Mouse (Mus musculus): ENCODE results near the gene Gm27021. TPM values are rescaled to one million over a fixed set of nuclear protein-coding genes. Genes with fewer than 3 reads are reported as not detected.

Gm27021 gene
- polyA plus RNA-seq, 1 experiment, result not detected

DNA sequence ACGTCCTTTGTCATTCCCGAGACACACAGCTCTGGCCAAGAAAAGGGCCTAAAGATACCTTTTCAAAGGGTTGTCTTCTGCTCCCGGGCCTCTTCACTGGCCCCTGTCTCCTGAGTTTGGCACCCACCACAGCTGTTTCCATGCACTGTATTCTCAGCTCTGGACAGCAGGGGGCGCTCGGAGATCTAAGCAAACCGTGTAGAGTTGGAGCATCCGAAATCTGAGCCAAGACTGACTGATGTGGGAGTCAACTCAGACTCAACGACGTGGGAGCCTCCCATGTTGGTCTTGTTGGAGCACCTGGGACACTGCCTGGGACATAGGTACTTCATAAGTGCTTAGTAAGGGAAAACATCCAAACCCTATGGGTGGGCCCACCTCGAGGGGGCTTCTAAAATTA lies 10.6 kb upstream of the Gm27021 start:
- TF ChIP-seq CTCF (IDR thresholded peaks at IDR 0.05; ENCODE audit: borderline replicate concordance, insufficient read depth, low read length), result peak; percentile 75
- TF ChIP-seq POLR2A (IDR thresholded peaks at IDR 0.05; ENCODE audit: low read depth, low read length), result no peak
- H3K4me1 ChIP-seq (ENCODE audit: control insufficient read depth, insufficient read depth, low read length), result no peaks in the 10 kb centered on the region
- no peak overlapping the region for H3K27ac ChIP-seq (ENCODE audit: insufficient read depth, low read length)
- H3K4me3 ChIP-seq (ENCODE audit: insufficient read depth, low read length), result no peak overlapping the region

DNA sequence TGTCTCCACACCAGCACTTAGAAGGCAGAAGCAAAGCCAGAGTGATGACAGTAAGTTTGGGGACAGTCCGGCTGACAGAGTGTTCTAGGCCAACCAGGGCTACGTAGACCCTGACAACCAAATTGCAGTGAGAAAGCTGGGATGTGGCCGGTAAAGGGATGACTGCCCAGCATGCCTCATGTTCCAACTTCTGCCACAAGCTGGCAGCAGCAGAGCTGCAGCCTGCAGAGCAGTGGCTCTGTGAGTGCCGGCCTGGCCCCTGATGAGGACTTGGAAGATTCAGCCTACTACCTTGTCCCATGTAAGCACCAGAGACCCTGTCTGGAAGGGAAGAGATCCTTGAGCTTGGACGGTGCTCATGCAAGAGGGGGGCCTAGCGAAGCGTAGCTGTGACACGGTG lies 7.8 kb upstream of the Gm27021 start:
- H3K27ac ChIP-seq (ENCODE audit: insufficient read depth, low read length), result no peak overlapping the region
- TF ChIP-seq POLR2A (IDR thresholded peaks at IDR 0.05; ENCODE audit: low read depth, low read length), result no peak
- TF ChIP-seq CTCF (IDR thresholded peaks at IDR 0.05; ENCODE audit: borderline replicate concordance, insufficient read depth, low read length), result no peak
- H3K4me1 ChIP-seq (ENCODE audit: control insufficient read depth, insufficient read depth, low read length), result no peaks in the 10 kb centered on the region
- no peak overlapping the region for H3K4me3 ChIP-seq (ENCODE audit: insufficient read depth, low read length)

DNA sequence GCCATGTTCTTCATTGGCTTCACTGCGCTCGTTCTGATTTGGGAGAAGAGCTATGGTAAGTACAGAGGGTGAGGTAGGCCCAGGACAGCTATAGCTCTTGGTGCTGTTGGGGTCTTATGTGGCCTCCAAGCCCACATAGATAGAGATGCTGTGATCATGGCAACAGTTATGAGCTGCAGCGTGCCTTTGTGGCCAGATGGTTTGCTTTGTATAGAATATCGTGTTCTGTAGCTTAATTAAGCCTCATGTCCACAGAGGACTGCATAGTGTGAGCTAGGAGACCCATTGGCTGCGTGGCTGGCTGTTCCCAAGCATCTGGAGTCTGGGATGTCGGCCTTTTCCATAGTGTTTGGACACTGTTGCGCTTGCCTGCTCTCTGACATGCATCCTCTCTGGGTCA lies 5.4 kb upstream of the Gm27021 start:
- no peak overlapping the region for H3K27ac ChIP-seq (ENCODE audit: insufficient read depth, low read length)
- no peak overlapping the region for H3K4me3 ChIP-seq (ENCODE audit: insufficient read depth, low read length)
- H3K4me1 ChIP-seq (ENCODE audit: control insufficient read depth, insufficient read depth, low read length), result no peaks in the 10 kb centered on the region
- TF ChIP-seq POLR2A (IDR thresholded peaks at IDR 0.05; ENCODE audit: low read depth, low read length) (no peak), CTCF (IDR thresholded peaks at IDR 0.05; ENCODE audit: borderline replicate concordance, insufficient read depth, low read length) (no peak)

DNA sequence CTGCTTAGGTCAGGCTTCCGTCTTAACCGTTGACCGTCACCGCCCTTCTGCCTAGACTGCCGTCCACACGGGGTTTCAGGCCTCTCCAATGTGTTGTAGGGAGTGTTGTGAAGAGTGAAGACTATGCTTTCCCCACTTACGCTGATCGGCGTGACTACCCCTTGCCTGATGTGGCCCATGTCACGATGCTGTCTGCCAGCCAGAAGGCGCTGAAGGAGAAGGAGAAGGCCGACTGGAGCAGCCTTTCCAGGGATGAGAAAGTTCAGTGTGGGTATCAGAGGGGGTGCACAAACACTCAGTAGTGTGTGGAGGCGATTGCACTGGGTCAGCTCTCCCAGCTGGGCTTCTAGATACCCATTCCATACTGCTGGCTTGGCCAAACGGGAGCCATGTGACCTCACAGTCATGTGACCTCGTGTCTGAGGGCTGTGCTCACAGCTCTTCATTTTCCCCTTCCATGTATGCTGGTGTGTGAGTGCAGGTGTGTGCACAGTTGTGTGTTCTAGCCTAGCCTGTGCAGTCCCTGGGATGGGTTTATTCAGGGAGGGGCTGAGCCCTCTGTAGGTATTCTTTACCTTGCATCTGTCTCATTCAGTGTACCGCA lies 4.8 kb upstream of the Gm27021 start:
- no peak overlapping the region for H3K4me3 ChIP-seq (ENCODE audit: insufficient read depth, low read length)
- TF ChIP-seq CTCF (IDR thresholded peaks at IDR 0.05; ENCODE audit: borderline replicate concordance, insufficient read depth, low read length) (no peak), POLR2A (IDR thresholded peaks at IDR 0.05; ENCODE audit: low read depth, low read length) (no peak)
- H3K4me1 ChIP-seq (ENCODE audit: control insufficient read depth, insufficient read depth, low read length), result no peaks in the 10 kb centered on the region
- H3K27ac ChIP-seq (ENCODE audit: insufficient read depth, low read length), result no peak overlapping the region

DNA sequence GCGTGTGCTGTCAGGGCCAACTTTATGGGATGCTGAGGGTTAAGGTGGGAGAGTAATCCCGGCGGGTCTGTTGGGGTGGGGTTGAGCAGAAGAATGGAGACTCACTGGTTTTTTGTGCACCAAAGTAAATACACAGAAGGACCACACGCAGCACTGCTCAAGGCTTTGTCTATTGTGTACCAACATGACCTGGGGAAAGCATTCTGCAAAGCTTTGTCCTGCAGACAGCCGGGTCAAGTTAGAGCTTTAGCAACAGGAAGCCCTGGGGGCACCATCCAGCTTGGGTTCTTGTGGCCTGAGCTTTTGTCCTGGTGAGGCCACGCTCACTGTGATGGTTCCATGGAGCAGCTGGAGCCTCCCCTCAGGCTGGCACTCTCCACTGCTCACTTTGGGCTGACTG lies 3.9 kb upstream of the Gm27021 start:
- Histone ChIP-seq H3K4me3 (ENCODE audit: insufficient read depth, low read length) (no peak overlapping the region), H3K27ac (ENCODE audit: insufficient read depth, low read length) (no peak overlapping the region), H3K4me1 (ENCODE audit: control insufficient read depth, insufficient read depth, low read length) (no peaks in the 10 kb centered on the region)
- TF ChIP-seq CTCF (IDR thresholded peaks at IDR 0.05; ENCODE audit: borderline replicate concordance, insufficient read depth, low read length), result no peak
- TF ChIP-seq POLR2A (IDR thresholded peaks at IDR 0.05; ENCODE audit: low read depth, low read length), result no peak

DNA sequence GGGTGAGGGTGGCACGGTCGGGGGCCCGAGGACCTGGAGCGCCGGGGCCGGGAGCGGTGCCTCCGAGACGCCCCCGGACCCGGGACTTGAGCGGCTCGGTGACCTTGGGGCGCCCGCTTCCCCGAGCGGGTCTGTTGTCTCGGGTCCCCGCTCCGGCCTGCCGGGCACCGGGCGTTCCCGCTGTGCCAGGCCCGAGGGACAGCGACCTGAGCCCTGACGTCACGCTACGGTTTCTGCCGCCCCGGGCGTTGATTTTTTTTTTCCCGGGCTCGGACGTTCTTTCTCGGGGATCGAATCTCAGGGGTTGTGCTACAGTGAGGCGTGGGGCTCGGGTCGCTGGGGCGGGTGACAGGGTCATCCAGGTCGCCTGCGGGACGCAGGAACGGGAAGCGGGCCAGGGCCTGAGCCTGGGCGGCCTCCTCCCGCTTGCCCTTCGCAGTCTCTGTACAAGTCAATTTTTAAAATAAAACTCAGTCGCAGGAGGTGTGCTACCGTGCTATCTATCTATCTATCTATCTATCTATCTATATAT lies 561 bp upstream of the Gm27021 start, which contains the start of gene Emc8:
Emc8 (minus strand) TSS at position 200 of the 532 bp plus-strand sequence.
- TF ChIP-seq POLR2A (IDR thresholded peaks at IDR 0.05; ENCODE audit: low read depth, low read length) (no peak), CTCF (IDR thresholded peaks at IDR 0.05; ENCODE audit: borderline replicate concordance, insufficient read depth, low read length) (no peak)
- peak within 1 kb of the TSS; percentile 98 for H3K4me3 ChIP-seq (ENCODE audit: insufficient read depth, low read length)
- H3K4me1 ChIP-seq (ENCODE audit: control insufficient read depth, insufficient read depth, low read length), result peaks cover 4% of the 10 kb centered on the region; the same call in 1 of the 2 replicates
- H3K27ac ChIP-seq (ENCODE audit: insufficient read depth, low read length), result peak within 1 kb of the TSS; percentile 39

DNA sequence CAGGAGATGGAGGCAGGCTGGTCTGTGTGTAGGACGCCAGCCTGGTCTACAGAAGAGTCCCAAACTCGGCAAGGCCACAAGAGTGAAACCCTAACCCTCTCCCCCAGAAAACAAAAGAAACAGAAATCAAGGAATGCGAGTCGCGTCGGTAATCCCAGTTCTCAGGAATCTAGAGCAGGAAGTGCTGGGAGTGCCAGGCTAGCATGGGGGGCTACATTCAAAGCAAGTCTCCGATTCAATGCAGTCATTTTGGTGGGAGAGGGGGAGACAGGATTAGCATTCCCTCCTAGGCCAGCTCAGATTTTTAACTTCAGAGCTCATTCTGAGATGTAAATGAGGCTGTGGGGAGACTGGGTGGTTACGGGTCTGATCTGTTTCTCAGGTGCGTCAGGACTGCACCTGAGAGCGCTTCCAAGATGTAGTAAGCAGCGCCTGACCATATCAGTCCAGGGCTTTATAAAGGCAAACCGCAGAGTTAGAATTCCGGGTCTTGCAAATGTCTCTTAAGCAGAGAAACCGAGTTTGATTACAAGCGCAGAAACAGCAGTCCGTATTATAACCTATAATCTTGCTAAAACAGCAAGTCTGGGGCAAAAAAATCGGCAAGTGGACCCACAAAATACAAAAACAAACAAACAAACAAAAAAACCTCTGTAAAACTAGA lies 940 bp downstream of the Gm27021 start:
- no peak for TF ChIP-seq CTCF (IDR thresholded peaks at IDR 0.05; ENCODE audit: borderline replicate concordance, insufficient read depth, low read length)
- no peak for TF ChIP-seq POLR2A (IDR thresholded peaks at IDR 0.05; ENCODE audit: low read depth, low read length)
- Histone ChIP-seq H3K27ac (ENCODE audit: insufficient read depth, low read length) (peak overlapping the region; percentile 39; the same call in 1 of the 2 replicates), H3K4me1 (ENCODE audit: control insufficient read depth, insufficient read depth, low read length) (peaks cover 4% of the 10 kb centered on the region; the same call in 1 of the 2 replicates), H3K4me3 (ENCODE audit: insufficient read depth, low read length) (peak overlapping the region; percentile 96)

DNA sequence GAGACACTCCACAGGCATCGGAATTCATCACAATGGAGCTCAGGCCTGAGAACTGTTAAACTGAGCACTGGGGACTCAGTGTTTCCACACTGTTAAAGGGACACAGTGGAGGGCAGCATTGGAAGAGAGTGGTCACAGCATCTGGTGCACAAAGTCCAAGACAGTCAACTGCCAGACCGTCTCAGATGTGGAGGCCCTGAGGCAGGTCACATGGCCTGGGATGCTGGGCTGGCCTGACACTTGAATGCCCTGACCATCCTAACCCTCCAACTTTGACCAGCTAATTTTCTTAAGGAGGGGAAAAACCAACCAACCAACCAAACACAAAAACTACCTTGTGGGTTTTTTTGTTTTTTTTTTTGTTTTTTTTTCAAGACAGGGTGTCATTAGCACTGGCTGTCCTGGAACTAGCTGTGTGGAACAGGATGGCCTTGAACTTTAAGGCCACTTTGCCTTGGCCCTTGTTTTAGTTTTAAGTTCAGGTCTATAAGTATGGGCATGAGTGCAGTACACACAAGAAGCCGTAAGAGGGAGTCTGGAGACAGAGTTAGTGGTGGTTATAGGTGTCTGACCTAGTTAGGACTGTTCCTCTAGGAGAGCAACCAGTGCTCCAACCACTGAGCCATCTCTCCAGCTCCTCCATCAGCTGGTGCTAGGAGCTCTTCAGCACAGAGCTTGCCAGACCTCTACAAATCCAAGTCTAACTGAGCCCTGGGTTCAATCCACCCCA lies 2.0 kb downstream of the Gm27021 start:
- no peak overlapping the region for H3K27ac ChIP-seq (ENCODE audit: insufficient read depth, low read length)
- peak overlapping the region; percentile 96 for H3K4me3 ChIP-seq (ENCODE audit: insufficient read depth, low read length)
- TF ChIP-seq CTCF (IDR thresholded peaks at IDR 0.05; ENCODE audit: borderline replicate concordance, insufficient read depth, low read length), result no peak
- no peak for TF ChIP-seq POLR2A (IDR thresholded peaks at IDR 0.05; ENCODE audit: low read depth, low read length)

DNA sequence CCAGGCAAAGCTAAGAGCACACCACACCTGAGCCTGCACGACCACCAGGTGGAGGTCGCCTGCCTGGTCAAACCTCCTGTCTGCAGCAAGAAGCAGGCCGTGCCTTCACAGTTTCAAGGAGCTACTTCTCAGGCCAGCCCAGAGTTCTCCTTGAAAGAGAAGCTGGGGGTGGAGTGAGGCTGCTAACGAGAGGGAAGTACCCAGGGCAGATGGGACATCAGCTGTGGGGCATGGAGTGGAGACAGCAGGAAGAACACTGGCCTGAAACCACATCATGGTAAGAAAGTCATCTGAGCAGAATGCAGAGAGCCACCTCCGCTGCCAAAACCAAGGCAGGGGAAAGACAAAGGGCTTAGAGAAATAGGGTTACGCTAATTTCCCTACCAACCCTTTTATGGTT lies 3.3 kb downstream of the Gm27021 start:
- no peak overlapping the region for H3K4me3 ChIP-seq (ENCODE audit: insufficient read depth, low read length)
- peaks cover 4% of the 10 kb centered on the region; the same call in 1 of the 2 replicates for H3K4me1 ChIP-seq (ENCODE audit: control insufficient read depth, insufficient read depth, low read length)
- no peak overlapping the region for H3K27ac ChIP-seq (ENCODE audit: insufficient read depth, low read length)
- no peak for TF ChIP-seq CTCF (IDR thresholded peaks at IDR 0.05; ENCODE audit: borderline replicate concordance, insufficient read depth, low read length)
- no peak for TF ChIP-seq POLR2A (IDR thresholded peaks at IDR 0.05; ENCODE audit: low read depth, low read length)

More for the DNA sequence above, 2.0 kb downstream of the Gm27021 start:
- peaks cover 4% of the 10 kb centered on the region; the same call in 1 of the 2 replicates for H3K4me1 ChIP-seq (ENCODE audit: control insufficient read depth, insufficient read depth, low read length)
